Mouse (Mus musculus): ENCODE data around the gene Dpf3. TPM values are rescaled to one million over a fixed set of nuclear protein-coding genes. Genes with fewer than 3 reads are reported as not detected.

The Dpf3 gene
- polyA plus RNA-seq, 1 experiment from 2014 or later, result 6.7 TPM

DNA sequence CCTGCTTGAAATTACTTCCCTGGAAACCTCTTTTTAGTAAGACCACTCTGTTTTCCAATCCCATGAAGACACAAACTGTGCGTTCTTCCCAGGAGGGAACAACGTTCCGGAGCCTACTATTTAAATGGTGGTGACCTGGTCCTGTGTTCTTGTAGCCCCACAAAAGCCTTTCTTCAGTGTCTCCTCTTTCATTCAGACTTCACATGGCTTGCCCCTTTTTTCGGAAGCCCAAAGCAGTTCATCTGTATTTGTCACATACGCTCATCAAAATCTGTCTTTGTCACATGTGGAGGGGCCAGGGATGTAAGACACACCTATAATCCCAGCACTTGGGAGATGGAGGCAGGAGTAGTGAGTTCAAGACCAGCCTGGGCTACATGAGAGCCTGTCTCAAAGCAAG is 73.8 kb downstream of the Dpf3 start:
- 73% methylated on average over 5 of the region's 5 CpGs for WGBS (ENCODE audit: insufficient replicate concordance)
- H3K9ac ChIP-seq, result no peak overlapping the region
- H3K4me3 ChIP-seq (replicated peaks), result no peak overlapping the region
- H3K27me3 ChIP-seq, result no peaks in the 10 kb centered on the region
- no peak overlapping the region for H3K27ac ChIP-seq (replicated peaks)
- no peaks in the 10 kb centered on the region for H3K36me3 ChIP-seq (replicated peaks)
- H3K4me1 ChIP-seq (replicated peaks), result peaks cover 4% of the 10 kb centered on the region; the same call in 1 of the 2 replicates
- H3K9me3 ChIP-seq (replicated peaks), result no peaks in the 10 kb centered on the region
- no peak overlapping the region for H3K4me2 ChIP-seq
- no peak for ATAC-seq (ENCODE audit: insufficient read depth)

DNA sequence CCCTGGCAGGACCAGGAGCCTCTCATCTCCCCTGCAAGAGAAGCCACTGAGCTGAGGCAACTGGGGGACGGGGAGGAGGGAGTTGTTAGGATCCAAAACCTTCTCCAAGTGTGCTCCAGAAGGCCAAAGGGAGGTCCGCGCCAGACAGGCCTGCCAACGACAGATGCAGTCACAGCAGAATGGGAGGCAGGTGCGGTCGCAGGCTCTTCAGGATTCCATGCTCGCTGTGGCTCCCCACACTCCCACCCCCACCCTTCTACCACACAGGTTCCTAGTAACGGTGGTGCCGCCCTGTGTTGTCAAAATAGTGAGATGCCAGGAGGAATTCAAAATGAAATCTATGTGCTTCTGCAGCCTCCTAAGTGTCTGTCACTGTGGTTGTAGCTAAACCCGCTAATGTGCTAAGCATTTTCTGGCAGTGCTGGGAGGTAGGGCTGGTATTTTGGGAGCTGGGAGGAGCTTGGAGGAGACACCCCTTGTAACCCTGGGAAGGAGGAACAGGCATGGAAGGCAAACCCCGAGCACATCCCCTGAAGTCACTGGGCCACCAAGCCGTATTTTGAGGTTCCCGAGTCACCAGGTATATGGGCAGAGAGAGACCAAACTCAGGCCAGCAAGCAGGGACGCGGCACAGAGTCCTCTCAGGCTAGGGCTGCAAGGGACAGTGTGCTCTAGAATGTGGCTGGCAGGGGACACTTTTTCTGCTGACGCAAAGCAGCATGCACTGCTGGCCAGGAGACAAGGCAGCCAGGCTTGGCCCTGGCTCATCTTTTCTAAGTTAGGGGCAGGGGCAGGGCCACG is 75.6 kb downstream of the Dpf3 start:
- Histone ChIP-seq H3K9me3 (replicated peaks) (no peaks in the 10 kb centered on the region), H3K4me2 (no peak overlapping the region), H3K27me3 (no peaks in the 10 kb centered on the region), H3K36me3 (replicated peaks) (no peaks in the 10 kb centered on the region), H3K4me1 (replicated peaks) (peaks cover 4% of the 10 kb centered on the region; the same call in 1 of the 2 replicates), H3K27ac (replicated peaks) (no peak overlapping the region), H3K9ac (no peak overlapping the region), H3K4me3 (replicated peaks) (no peak overlapping the region)
- WGBS (ENCODE audit: insufficient replicate concordance), result 62% methylated on average over 17 of the region's 17 CpGs
- no peak for ATAC-seq (ENCODE audit: insufficient read depth)

DNA sequence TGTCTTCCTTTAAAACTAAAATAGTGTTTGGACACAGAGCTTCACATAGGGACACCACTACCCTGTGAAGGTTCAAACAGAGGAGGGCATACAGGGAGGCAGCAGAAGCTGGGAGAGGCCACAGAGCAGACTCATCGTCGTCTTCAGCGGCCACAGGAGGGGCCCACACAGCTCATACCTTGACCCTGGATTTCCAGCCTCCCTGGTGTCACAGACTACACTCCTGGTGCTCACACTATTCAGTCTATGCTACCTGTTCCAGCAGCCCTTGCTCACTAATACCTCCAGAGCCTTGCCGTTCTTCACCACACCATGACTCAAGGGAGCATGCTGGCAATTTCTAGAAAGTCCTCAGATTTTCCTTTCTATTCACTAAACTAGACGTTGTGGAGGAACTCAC is 76.5 kb downstream of the Dpf3 start:
- no peak for ATAC-seq (ENCODE audit: insufficient read depth)
- Histone ChIP-seq H3K27ac (replicated peaks) (no peak overlapping the region), H3K36me3 (replicated peaks) (no peaks in the 10 kb centered on the region), H3K4me2 (no peak overlapping the region), H3K4me3 (replicated peaks) (no peak overlapping the region), H3K27me3 (no peaks in the 10 kb centered on the region), H3K9me3 (replicated peaks) (no peaks in the 10 kb centered on the region), H3K9ac (no peak overlapping the region), H3K4me1 (replicated peaks) (peaks cover 4% of the 10 kb centered on the region; the same call in 1 of the 2 replicates)
- WGBS (ENCODE audit: insufficient replicate concordance), result 61% methylated on average over 5 of the region's 5 CpGs

DNA sequence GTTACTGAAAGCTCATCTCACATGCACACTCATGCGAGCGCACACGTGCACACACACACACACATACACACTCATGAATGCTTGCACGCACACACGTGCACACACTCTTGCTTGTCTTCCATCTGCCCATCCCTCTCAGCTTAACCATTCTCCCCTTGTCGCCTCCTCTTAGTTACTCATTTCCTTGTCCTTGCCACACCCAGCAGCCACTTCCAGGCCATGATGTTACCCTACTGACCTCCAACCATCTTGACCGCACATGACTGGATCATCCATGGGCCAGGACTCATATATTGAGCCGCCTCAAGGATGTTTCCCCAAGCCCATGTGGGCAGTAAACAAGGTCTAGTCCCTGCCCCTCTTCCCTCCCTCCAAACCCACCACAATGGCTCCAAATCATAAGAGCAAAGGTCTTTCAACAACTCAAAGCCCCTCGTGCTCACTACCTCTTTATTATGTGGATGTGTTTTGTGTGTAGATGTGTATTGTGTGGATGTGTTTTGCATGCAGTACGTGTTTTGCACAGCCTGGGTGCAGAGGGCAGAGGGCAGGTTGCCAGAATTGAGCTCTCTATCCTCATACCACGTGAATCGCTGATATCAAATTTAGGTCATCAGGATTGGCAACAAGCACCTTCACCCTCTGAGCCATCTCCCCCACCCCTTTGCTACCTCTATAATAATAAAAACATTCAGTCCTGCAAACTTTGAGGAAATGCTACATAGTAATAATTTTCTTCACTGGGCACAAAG is 82.0 kb downstream of the Dpf3 start:
- no peak overlapping the region for H3K27ac ChIP-seq (replicated peaks)
- H3K9ac ChIP-seq, result no peak overlapping the region
- ATAC-seq (ENCODE audit: insufficient read depth), result no peak

DNA sequence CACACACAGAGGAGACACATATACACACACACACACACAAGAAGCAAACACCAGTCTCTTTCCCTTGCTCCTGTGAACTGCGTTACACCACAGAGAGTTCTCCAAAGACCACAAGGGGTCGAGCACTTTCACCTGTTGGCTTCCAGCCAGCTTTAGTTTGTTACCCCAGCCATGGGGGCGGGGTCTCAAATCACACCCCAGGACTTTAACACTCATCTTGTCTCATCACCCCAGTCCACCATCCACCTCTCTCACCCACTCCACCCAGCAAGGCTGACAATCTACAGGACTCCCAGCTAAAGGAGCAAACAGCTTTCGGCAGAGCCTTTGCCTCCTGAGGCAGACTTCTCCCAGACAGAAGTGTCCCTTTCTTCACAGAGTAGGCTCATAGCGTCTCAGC is 85.2 kb downstream of the Dpf3 start:
- Histone ChIP-seq H3K27me3 (no peaks in the 10 kb centered on the region), H3K36me3 (replicated peaks) (no peaks in the 10 kb centered on the region), H3K9me3 (replicated peaks) (no peaks in the 10 kb centered on the region), H3K9ac (no peak overlapping the region), H3K4me1 (replicated peaks) (peaks cover 11% of the 10 kb centered on the region; the same call in 1 of the 2 replicates), H3K27ac (replicated peaks) (no peak overlapping the region), H3K4me3 (replicated peaks) (no peak overlapping the region), H3K4me2 (no peak overlapping the region)
- 50% methylated on average over 5 of the region's 5 CpGs for WGBS (ENCODE audit: insufficient replicate concordance)
- ATAC-seq (ENCODE audit: insufficient read depth), result peak; percentile 31; the same call in 1 of the 2 replicates

More for the DNA sequence above, 82.0 kb downstream of the Dpf3 start:
- Histone ChIP-seq H3K27me3 (no peaks in the 10 kb centered on the region), H3K4me1 (replicated peaks) (peaks cover 15% of the 10 kb centered on the region; the same call in 1 of the 2 replicates), H3K4me3 (replicated peaks) (no peak overlapping the region), H3K36me3 (replicated peaks) (no peaks in the 10 kb centered on the region), H3K9me3 (replicated peaks) (no peaks in the 10 kb centered on the region), H3K4me2 (no peak overlapping the region)
- WGBS (ENCODE audit: insufficient replicate concordance), result 77% methylated on average over 12 of the region's 12 CpGs

DNA sequence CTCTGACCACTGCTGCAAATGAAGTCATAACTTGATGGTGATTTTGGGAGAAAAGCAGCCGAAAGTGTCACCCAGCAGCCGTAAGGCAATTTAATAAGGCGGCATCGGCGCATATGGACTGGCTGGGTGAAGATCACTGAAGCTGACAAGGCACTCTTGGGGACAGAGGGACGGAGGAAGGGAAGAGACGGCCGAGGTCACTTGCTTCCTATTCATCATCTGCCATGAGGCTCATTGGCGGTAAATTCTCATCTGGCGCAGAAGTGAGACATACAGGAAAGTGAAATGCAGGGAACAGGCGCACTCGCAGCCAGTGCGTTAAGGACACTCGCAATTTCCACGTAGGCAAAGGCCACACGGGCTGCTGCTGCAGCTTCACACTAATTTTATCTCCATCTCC is 95.5 kb downstream of the Dpf3 start:
- H3K4me3 ChIP-seq (replicated peaks), result no peak overlapping the region
- no peak for ATAC-seq (ENCODE audit: insufficient read depth)
- WGBS (ENCODE audit: insufficient replicate concordance), result 77% methylated on average over 16 of the region's 16 CpGs

DNA sequence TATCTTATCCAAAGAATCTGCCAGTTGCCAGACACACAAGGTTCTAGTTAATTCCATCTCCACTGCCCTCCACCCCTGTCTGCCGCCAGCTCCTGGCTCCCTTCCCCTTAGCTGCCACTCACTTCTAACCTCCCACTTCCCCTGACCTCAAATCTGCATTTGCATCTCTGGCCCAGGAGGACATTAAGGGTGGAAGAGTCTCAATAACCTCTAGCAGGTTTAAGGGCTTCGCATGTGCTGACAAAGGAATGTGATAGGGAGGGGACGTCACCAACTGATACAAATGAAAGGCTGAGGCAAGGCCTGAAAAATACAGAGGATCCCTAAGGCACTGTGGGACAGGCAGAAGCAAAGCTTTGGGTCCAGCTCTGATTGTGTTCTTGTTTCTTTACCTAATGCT is 100.0 kb downstream of the Dpf3 start:
- Histone ChIP-seq H3K4me1 (replicated peaks) (peaks cover 37% of the 10 kb centered on the region), H3K36me3 (replicated peaks) (no peaks in the 10 kb centered on the region), H3K27ac (replicated peaks) (no peak overlapping the region), H3K4me3 (replicated peaks) (no peak overlapping the region), H3K4me2 (no peak overlapping the region), H3K9me3 (replicated peaks) (no peaks in the 10 kb centered on the region), H3K9ac (no peak overlapping the region), H3K27me3 (no peaks in the 10 kb centered on the region)
- ATAC-seq (ENCODE audit: insufficient read depth), result no peak
- WGBS (ENCODE audit: insufficient replicate concordance), result 30% methylated on average over 3 of the region's 3 CpGs

More for the DNA sequence above, 95.5 kb downstream of the Dpf3 start:
- H3K9me3 ChIP-seq (replicated peaks), result no peaks in the 10 kb centered on the region
- H3K27me3 ChIP-seq, result no peaks in the 10 kb centered on the region
- no peak overlapping the region for H3K9ac ChIP-seq
- H3K36me3 ChIP-seq (replicated peaks), result no peaks in the 10 kb centered on the region
- peaks cover 18% of the 10 kb centered on the region for H3K4me1 ChIP-seq (replicated peaks)
- no peak overlapping the region for H3K4me2 ChIP-seq
- H3K27ac ChIP-seq (replicated peaks), result no peak overlapping the region

DNA sequence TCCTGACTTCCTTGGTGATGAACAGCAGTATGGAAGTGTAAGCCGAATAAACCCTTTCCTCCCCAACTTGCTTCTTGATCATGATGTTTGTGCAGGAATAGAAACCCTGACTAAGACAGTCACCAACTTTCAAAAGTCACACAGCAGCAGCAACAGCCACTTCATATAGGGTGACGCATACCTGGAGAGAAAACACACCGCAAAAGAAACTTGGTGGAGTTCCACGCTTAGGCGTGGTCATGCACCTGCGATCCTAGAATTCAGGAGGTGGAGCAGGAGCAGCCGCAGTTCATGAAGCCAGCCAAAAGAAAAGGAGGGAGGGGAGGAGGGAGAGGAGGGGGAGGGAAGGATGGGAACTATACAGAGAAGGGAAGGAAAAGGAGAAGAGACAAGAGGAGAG is 106.4 kb downstream of the Dpf3 start:
- WGBS (ENCODE audit: insufficient replicate concordance), result 84% methylated on average over 7 of the region's 7 CpGs
- no peak overlapping the region for H3K4me3 ChIP-seq (replicated peaks)
- peaks cover 36% of the 10 kb centered on the region for H3K4me1 ChIP-seq (replicated peaks)

DNA sequence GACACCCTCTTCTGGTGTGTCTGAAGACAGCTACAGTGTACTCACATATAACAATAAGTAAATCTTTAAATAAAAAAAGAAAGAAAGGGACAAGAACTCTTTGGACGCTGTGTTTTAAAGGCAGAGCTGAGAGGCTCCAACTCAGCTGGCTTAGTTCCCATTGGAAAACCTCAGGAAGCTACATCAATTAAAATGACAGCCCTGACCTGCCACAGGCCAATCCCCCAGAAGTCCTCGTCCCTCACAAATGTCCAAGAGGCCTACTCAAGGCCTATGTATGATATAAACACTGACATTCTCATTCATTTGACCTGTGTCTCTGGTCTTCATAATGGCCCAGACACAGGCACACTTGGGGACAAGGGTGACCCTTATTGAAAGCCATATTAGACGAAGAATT is 107.5 kb downstream of the Dpf3 start:
- ATAC-seq (ENCODE audit: insufficient read depth), result no peak
- H3K9me3 ChIP-seq (replicated peaks), result no peaks in the 10 kb centered on the region
- H3K9ac ChIP-seq, result no peak overlapping the region
- no peak overlapping the region for H3K27ac ChIP-seq (replicated peaks)
- no peak overlapping the region for H3K4me3 ChIP-seq (replicated peaks)
- H3K36me3 ChIP-seq (replicated peaks), result no peaks in the 10 kb centered on the region
- H3K4me2 ChIP-seq, result no peak overlapping the region
- no peaks in the 10 kb centered on the region for H3K27me3 ChIP-seq
- peaks cover 42% of the 10 kb centered on the region for H3K4me1 ChIP-seq (replicated peaks)
- WGBS (ENCODE audit: insufficient replicate concordance), result 63% methylated on average over 3 of the region's 3 CpGs

More for the DNA sequence above, 106.4 kb downstream of the Dpf3 start:
- H3K9ac ChIP-seq, result no peak overlapping the region
- no peaks in the 10 kb centered on the region for H3K9me3 ChIP-seq (replicated peaks)
- ATAC-seq (ENCODE audit: insufficient read depth), result no peak
- H3K4me2 ChIP-seq, result no peak overlapping the region
- no peaks in the 10 kb centered on the region for H3K36me3 ChIP-seq (replicated peaks)
- H3K27me3 ChIP-seq, result no peaks in the 10 kb centered on the region
- no peak overlapping the region for H3K27ac ChIP-seq (replicated peaks)

DNA sequence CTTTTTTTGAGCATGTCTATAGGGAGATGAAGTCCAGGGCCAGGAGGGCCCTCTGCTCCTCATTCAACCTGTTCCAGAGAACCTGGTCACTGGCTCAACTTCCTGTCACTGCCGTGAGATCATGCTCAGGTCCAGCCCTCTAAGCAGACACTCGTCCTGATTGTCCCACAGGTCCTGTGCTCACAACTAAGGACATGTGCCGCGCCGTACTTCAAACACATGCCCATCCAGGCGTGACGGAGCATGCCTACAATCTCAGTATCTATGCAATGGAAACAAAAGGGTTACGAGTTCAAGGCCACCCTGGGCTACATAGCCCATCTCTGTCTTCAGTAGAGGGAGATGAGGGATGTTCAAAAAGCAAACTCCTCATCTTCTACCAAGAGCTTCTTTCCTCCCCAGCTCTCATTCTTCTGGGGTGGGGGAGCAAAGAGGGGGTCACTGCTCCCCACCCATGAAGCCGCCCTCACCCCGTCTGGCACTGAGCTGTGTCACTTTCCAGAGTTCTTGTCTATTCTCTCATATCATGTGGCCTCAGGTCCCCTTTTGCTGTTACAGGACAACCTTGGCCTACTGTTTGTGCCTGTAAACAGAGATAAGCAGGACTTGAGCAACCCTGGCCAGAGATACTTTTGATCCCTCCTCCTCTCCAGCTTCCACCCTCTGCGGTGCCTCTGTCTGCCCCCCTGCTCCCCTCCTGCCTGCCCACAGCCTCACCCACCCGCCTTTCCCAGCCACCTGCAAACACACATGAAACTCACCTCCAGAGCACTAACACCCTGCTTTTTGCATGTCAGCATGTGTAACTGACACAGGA is 112.3 kb downstream of the Dpf3 start:
- Histone ChIP-seq H3K27ac (replicated peaks) (peak overlapping the region; percentile 93), H3K4me2 (peak overlapping the region; percentile 67)
- ATAC-seq (ENCODE audit: insufficient read depth), result peak; percentile 99

DNA sequence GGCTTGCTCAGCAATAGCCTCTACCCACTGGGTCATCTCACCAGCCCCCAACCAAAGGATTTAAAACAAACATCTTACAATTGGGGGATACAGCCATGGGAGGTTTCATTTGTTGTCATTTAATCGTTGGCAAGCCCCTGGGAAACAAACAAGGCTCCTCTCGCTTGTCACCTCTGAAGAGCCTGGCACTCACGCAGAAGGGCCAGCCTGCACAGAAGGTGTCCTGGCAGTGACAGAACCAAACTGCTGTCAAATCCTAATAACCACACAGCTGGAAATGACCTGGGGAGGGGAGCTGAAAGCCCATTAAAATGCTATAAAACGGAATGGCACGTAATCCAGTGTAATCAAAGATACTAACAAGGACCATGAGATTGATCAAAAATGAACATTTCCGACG is 114.4 kb downstream of the Dpf3 start:
- Histone ChIP-seq H3K36me3 (replicated peaks) (peaks cover 5% of the 10 kb centered on the region; the same call in 1 of the 2 replicates), H3K9ac (no peak overlapping the region), H3K4me1 (replicated peaks) (peaks cover 76% of the 10 kb centered on the region), H3K27me3 (no peaks in the 10 kb centered on the region), H3K9me3 (replicated peaks) (no peaks in the 10 kb centered on the region), H3K4me3 (replicated peaks) (no peak overlapping the region), H3K27ac (replicated peaks) (no peak overlapping the region), H3K4me2 (no peak overlapping the region)
- no peak for ATAC-seq (ENCODE audit: insufficient read depth)
- WGBS (ENCODE audit: insufficient replicate concordance), result 78% methylated on average over 7 of the region's 7 CpGs

More for the DNA sequence above, 112.3 kb downstream of the Dpf3 start:
- peak overlapping the region; percentile 44 for H3K9ac ChIP-seq
- H3K4me1 ChIP-seq (replicated peaks), result peaks cover 64% of the 10 kb centered on the region
- WGBS (ENCODE audit: insufficient replicate concordance), result 25% methylated on average over 12 of the region's 12 CpGs
- H3K9me3 ChIP-seq (replicated peaks), result no peaks in the 10 kb centered on the region
- no peaks in the 10 kb centered on the region for H3K27me3 ChIP-seq
- peak overlapping the region; percentile 29 for H3K4me3 ChIP-seq (replicated peaks)
- no peaks in the 10 kb centered on the region for H3K36me3 ChIP-seq (replicated peaks)

All from liver, embryonic 15.5 days (tissue).